Mouse (Mus musculus) C2C12 (cell line): ENCODE data around the gene Fsd1l.

Experiments used
- CEBPB ChIP-seq: IDR thresholded peaks from one replicate; pipeline ENCODE4 v1.6.1; 2011; ENCODE audit warnings: low read depth, mild to moderate bottlenecking, control low read depth, moderate library complexity
- CTCF ChIP-seq: IDR thresholded peaks from one replicate; pipeline ENCODE4 v1.5.1; 2011; ENCODE audit not compliant: control insufficient read depth, insufficient read depth, insufficient read length
- FOSL1 ChIP-seq: IDR thresholded peaks from one replicate; pipeline ENCODE4 v1.8.0; 2011; ENCODE audit warnings: mild to moderate bottlenecking, low read length; ENCODE audit not compliant: poor library complexity, insufficient read depth, severe bottlenecking
- MAX ChIP-seq: IDR thresholded peaks from one replicate; pipeline ENCODE4 v1.6.1; 2011; ENCODE audit warnings: mild to moderate bottlenecking, control low read depth
- MYOG ChIP-seq: IDR thresholded peaks from one replicate; pipeline ENCODE4 v1.6.1; 2011; ENCODE audit not compliant: control insufficient read depth, insufficient read length; ENCODE audit errors: extremely low read depth
- USF1 ChIP-seq: IDR thresholded peaks from one replicate; pipeline ENCODE4 v1.6.1; 2011; ENCODE audit warnings: low read depth, mild to moderate bottlenecking, control low read depth, moderate library complexity

GRCm38 (mm10) chr4:53594204-53594603 is 37.1 kb upstream of the Fsd1l start:
- TF ChIP-seq CTCF: peak; percentile 9
- no peak for TF ChIP-seq MAX
- no peak for TF ChIP-seq USF1
- TF ChIP-seq MYOG: no peak
- TF ChIP-seq FOSL1: no peak
- TF ChIP-seq CEBPB: no peak
